Mouse (Mus musculus) C2C12 (cell line): Measurements from ENCODE around the gene Atp5f1. TPM values are rescaled to one million over a fixed set of nuclear protein-coding genes. Genes with fewer than 3 reads are reported as not detected.

Experiments used
- H3K27me3 ChIP-seq: one replicate; pipeline ENCODE4 v1.6.1; 2011; ENCODE audit not compliant: control insufficient read depth, insufficient read depth, insufficient read length
- H3K36me3 ChIP-seq: one replicate; pipeline ENCODE4 v1.6.1; 2011; ENCODE audit not compliant: control insufficient read depth, insufficient read depth
- H3K4me3 ChIP-seq: one replicate; pipeline ENCODE4 v1.5.1; 2011; ENCODE audit warnings: mild to moderate bottlenecking, control low read depth; ENCODE audit not compliant: poor library complexity, insufficient read depth, severe bottlenecking
- H3K79me2 ChIP-seq: one replicate; pipeline ENCODE4 v1.6.1; 2011; ENCODE audit not compliant: control insufficient read depth, insufficient read depth
- H3K79me3 ChIP-seq: one replicate; pipeline ENCODE4 v1.6.1; 2011; ENCODE audit warnings: low read depth, control low read depth
- H3ac ChIP-seq: one replicate; pipeline ENCODE3; 2011; ENCODE audit warnings: low read depth; ENCODE audit not compliant: control insufficient read depth, insufficient read length
- CEBPB ChIP-seq: IDR thresholded peaks from one replicate; pipeline ENCODE4 v1.6.1; 2011; ENCODE audit warnings: low read depth, mild to moderate bottlenecking, control low read depth, moderate library complexity
- CTCF ChIP-seq: IDR thresholded peaks from one replicate; pipeline ENCODE4 v1.5.1; 2011; ENCODE audit not compliant: control insufficient read depth, insufficient read depth, insufficient read length
- FOSL1 ChIP-seq: IDR thresholded peaks from one replicate; pipeline ENCODE4 v1.8.0; 2011; ENCODE audit warnings: mild to moderate bottlenecking, low read length; ENCODE audit not compliant: poor library complexity, insufficient read depth, severe bottlenecking
- MAX ChIP-seq: IDR thresholded peaks from one replicate; pipeline ENCODE4 v1.6.1; 2011; ENCODE audit warnings: mild to moderate bottlenecking, control low read depth
- MYOD1 ChIP-seq: IDR thresholded peaks from one replicate; pipeline ENCODE4 v1.6.1; 2011; ENCODE audit warnings: low read depth; ENCODE audit not compliant: control insufficient read depth, insufficient read length
- MYOG ChIP-seq: IDR thresholded peaks from one replicate; pipeline ENCODE4 v1.6.1; 2011; ENCODE audit not compliant: control insufficient read depth, insufficient read length; ENCODE audit errors: extremely low read depth
- USF1 ChIP-seq: IDR thresholded peaks from one replicate; pipeline ENCODE4 v1.6.1; 2011; ENCODE audit warnings: low read depth, mild to moderate bottlenecking, control low read depth, moderate library complexity
- polyA plus RNA-seq: library from polyadenylated mRNA; unstranded; fragments of >200 nt; fragmentation: generic; extraction: Trizol; gene quantifications from one replicate; pipeline ENCODE4 v1.2.1, GENCODE M21; 2012; ENCODE audit warnings: missing spikeins

Gene Atp5f1
- polyA plus RNA-seq, 1 experiment, result 243 TPM

DNA sequence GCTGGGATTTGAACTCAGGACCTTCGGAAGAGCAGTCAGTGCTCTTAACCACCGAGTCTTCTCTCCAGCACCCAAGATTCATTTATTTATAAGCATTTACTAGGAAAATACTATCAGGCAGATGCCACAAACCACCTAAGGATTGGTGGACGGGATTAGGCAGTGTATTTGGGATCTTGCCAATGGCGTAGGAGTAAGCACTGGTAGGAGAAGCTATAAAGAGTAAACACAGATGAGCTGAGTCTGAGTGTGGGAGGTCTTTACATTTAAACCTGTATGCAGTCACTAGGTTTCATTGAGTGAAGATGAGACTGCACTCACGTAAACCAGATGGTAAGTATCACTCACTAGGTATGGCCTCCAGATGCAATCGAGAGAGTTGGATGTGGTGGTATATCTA, 26.0 kb downstream of the Atp5f1 start:
- H3K36me3 ChIP-seq, result peaks cover 19% of the 10 kb centered on the region
- no peaks in the 10 kb centered on the region for H3K79me2 ChIP-seq
- no peaks in the 10 kb centered on the region for H3K27me3 ChIP-seq
- no peak overlapping the region for H3ac ChIP-seq
- H3K4me3 ChIP-seq, result no peak overlapping the region
- TF ChIP-seq MAX, result no peak
- no peak for TF ChIP-seq CEBPB
- no peak for TF ChIP-seq USF1
- TF ChIP-seq CTCF, result no peak
- no peak for TF ChIP-seq MYOD1
- TF ChIP-seq FOSL1, result no peak
- TF ChIP-seq MYOG, result no peak
- H3K79me3 ChIP-seq, result no peaks in the 10 kb centered on the region

GRCm38 (mm10) chr3:105932240-105933071, 27.4 kb downstream of the Atp5f1 start, which contains the start of gene I830077J02Rik:
Gene I830077J02Rik (minus strand): TSS chr3:105932664.
- Histone ChIP-seq H3ac (no peak within 1 kb of the TSS), H3K79me3 (no peaks in the 10 kb centered on the region), H3K27me3 (no peaks in the 10 kb centered on the region), H3K79me2 (no peaks in the 10 kb centered on the region), H3K4me3 (no peak within 1 kb of the TSS), H3K36me3 (peaks cover 8% of the 10 kb centered on the region)
- TF ChIP-seq MYOD1 (no peak), MAX (no peak), USF1 (no peak)

DNA sequence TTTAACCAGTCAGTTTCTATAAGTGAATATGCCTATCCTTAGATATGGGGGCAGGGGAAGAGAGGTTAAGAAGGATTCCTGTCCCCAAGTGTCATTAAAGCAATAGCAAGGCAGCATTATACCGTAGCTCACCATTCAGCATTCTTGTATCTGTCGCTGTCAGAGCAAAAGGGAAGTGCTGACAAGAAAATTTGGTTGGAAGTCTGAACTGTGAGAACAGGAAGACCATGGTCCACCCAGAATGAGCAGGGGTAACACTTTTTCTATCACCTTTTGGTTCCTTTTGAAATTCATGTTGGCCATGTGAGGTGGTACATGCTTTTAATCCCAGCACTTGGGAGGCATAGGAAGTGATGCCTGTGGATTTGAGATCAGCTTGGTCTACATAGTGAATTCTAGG, 28.8 kb downstream of the Atp5f1 start:
- TF ChIP-seq MYOG (no peak), MAX (no peak), MYOD1 (no peak)
- H3K79me2 ChIP-seq, result no peaks in the 10 kb centered on the region
- H3K27me3 ChIP-seq, result no peaks in the 10 kb centered on the region
- no peak overlapping the region for H3ac ChIP-seq
- no peaks in the 10 kb centered on the region for H3K79me3 ChIP-seq
- H3K36me3 ChIP-seq, result no peaks in the 10 kb centered on the region
- H3K4me3 ChIP-seq, result no peak overlapping the region

GRCm38 (mm10) chr3:105929821-105930220, 30.1 kb downstream of the Atp5f1 start:
- TF ChIP-seq MAX, result no peak
- no peak for TF ChIP-seq FOSL1
- no peak for TF ChIP-seq CEBPB
- Histone ChIP-seq H3K79me2 (no peaks in the 10 kb centered on the region), H3K27me3 (no peaks in the 10 kb centered on the region), H3K79me3 (no peaks in the 10 kb centered on the region), H3K36me3 (no peaks in the 10 kb centered on the region), H3ac (no peak overlapping the region), H3K4me3 (no peak overlapping the region)

DNA sequence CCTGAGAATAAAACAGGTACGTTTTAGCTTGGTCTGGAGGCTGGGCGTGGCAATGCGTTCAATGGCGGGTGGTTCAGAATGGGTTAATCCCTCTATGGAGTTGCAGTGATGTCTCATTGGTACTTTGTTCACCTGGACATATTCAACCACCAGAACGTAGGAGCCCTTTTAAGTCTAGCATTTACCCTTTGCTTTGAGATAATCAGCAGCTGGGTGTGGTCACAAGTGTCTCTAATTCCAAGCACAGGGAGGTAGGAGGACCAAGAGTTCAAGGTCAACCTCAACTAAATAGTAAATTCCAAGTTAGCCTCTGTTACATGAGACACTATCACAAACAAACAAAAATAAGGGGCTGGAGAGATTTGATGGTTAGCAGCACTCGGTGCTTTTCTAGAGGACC, 31.1 kb downstream of the Atp5f1 start:
- no peak overlapping the region for H3K4me3 ChIP-seq
- H3ac ChIP-seq, result no peak overlapping the region
- TF ChIP-seq CEBPB (no peak), MYOG (no peak), FOSL1 (no peak), MAX (no peak), CTCF (no peak), USF1 (no peak), MYOD1 (no peak)
- no peaks in the 10 kb centered on the region for H3K79me2 ChIP-seq
- no peaks in the 10 kb centered on the region for H3K36me3 ChIP-seq
- no peaks in the 10 kb centered on the region for H3K27me3 ChIP-seq
- H3K79me3 ChIP-seq, result no peaks in the 10 kb centered on the region

GRCm38 (mm10) chr3:105928195-105928569, 31.7 kb downstream of the Atp5f1 start:
- Histone ChIP-seq H3ac (no peak overlapping the region), H3K36me3 (no peaks in the 10 kb centered on the region), H3K27me3 (no peaks in the 10 kb centered on the region), H3K79me2 (no peaks in the 10 kb centered on the region), H3K4me3 (no peak overlapping the region), H3K79me3 (no peaks in the 10 kb centered on the region)
- no peak for TF ChIP-seq CTCF
- TF ChIP-seq MAX, result no peak
- TF ChIP-seq FOSL1, result no peak
- no peak for TF ChIP-seq USF1
- no peak for TF ChIP-seq MYOD1
- TF ChIP-seq MYOG, result no peak
- TF ChIP-seq CEBPB, result no peak
